Mouse (Mus musculus) embryo, embryonic 9.5 days (tissue): ENCODE data around the gene Vamp4.

Source experiments
- DNase-seq: peaks from one replicate; pipeline ENCODE4 v3.0.0-alpha.2; 2017; ENCODE audit errors: extremely low spot score

The Vamp4 gene

GRCm38 (mm10) chr1:162570260-162570748 lies at the start of gene Vamp4:
Vamp4 (plus strand) TSS chr1:162570515.
- peak; percentile 98 for DNase-seq

GRCm38 (mm10) chr1:162529651-162530050 lies 40.7 kb upstream of the Vamp4 start:
- no peak for DNase-seq

- no peak for DNase-seq
These were observed 39.6 kb upstream of the Vamp4 start for GRCm38 (mm10) chr1:162530666-162531065.

GRCm38 (mm10) chr1:162531584-162531983 lies 38.7 kb upstream of the Vamp4 start:
- DNase-seq: no peak

GRCm38 (mm10) chr1:162532330-162532729 lies 38.0 kb upstream of the Vamp4 start:
- DNase-seq: no peak

GRCm38 (mm10) chr1:162533766-162534560 lies 36.4 kb upstream of the Vamp4 start:
- no peak for DNase-seq

GRCm38 (mm10) chr1:162543231-162543630 lies 27.1 kb upstream of the Vamp4 start:
- DNase-seq: no peak

- DNase-seq: no peak
These were observed 22.7 kb upstream of the Vamp4 start for GRCm38 (mm10) chr1:162547607-162548006.

- peak; percentile 92 for DNase-seq
These were observed 22.0 kb upstream of the Vamp4 start, which contains the start of gene Mettl13 for GRCm38 (mm10) chr1:162548016-162548916. Mettl13 (minus strand) TSS chr1:162548551.

- DNase-seq: no peak
These were observed 21.2 kb upstream of the Vamp4 start for GRCm38 (mm10) chr1:162548917-162549613.

GRCm38 (mm10) chr1:162549615-162550283 lies 20.6 kb upstream of the Vamp4 start:
- DNase-seq: no peak

GRCm38 (mm10) chr1:162552956-162553355 lies 17.4 kb upstream of the Vamp4 start:
- DNase-seq: no peak

GRCm38 (mm10) chr1:162554193-162554592 lies 16.1 kb upstream of the Vamp4 start:
- no peak for DNase-seq

GRCm38 (mm10) chr1:162563236-162563635 lies 7.1 kb upstream of the Vamp4 start:
- no peak for DNase-seq

- DNase-seq: no peak
These were observed 5.3 kb upstream of the Vamp4 start for GRCm38 (mm10) chr1:162564992-162565391.

GRCm38 (mm10) chr1:162567351-162567750 lies 3.0 kb upstream of the Vamp4 start:
- peak; percentile 35 for DNase-seq

- DNase-seq: no peak
These were observed 751 bp downstream of the Vamp4 start for GRCm38 (mm10) chr1:162570931-162571601.

GRCm38 (mm10) chr1:162575098-162575497 lies 4.8 kb downstream of the Vamp4 start:
- DNase-seq: no peak

- no peak for DNase-seq
These were observed 12.6 kb downstream of the Vamp4 start for GRCm38 (mm10) chr1:162582884-162583283.

GRCm38 (mm10) chr1:162586282-162586681 lies 16.0 kb downstream of the Vamp4 start:
- no peak for DNase-seq

- DNase-seq: no peak
These were observed 18.3 kb downstream of the Vamp4 start for GRCm38 (mm10) chr1:162588606-162589005.
